Comparison of ENCODE assay signal across 8 mouse cellular contexts in genomic region chr19:26465228-26465627, GRCm38 (mm10).
A peak's percentile ranks its signal among the peaks of the same experiment; 100 is the strongest.
DNase-seq lines count a peak whose midpoint lies in the region; ATAC-seq and TF ChIP-seq lines count a peak whose summit lies in the region.

No protein-coding gene starts in this region.

- H3K4me1 ChIP-seq in liver, adult 2 months (ENCODE audit: control insufficient read depth, insufficient read depth, low read length), result no peaks in the 10 kb centered on the region
- H3K4me1 ChIP-seq in liver, embryonic 11.5 days (replicated peaks; ENCODE audit: control insufficient read depth, insufficient read depth, low read length), result no peaks in the 10 kb centered on the region

- no peaks in the 10 kb centered on the region for H3K79me2 ChIP-seq in liver, adult 2 months (ENCODE audit: control insufficient read depth, insufficient read depth, low read length)

- H3K36me3 ChIP-seq in liver, adult 2 months (ENCODE audit: control insufficient read depth, insufficient read depth, low read length), result no peaks in the 10 kb centered on the region
- H3K36me3 ChIP-seq in liver, embryonic 11.5 days (ENCODE audit: control insufficient read depth, insufficient read depth, low read length), result no peaks in the 10 kb centered on the region

- H3K4me2 ChIP-seq in liver, embryonic 11.5 days, result no peak overlapping the region

- no peaks in the 10 kb centered on the region for H3K9me3 ChIP-seq in liver, embryonic 11.5 days (ENCODE audit: control insufficient read depth, low read length)

- WGBS in liver, adult 2 months, result 44% methylated on average over 2 of the region's 2 CpGs
- WGBS in liver, embryonic 11.5 days, result 51% methylated on average over 2 of the region's 2 CpGs

- DNase-seq in cerebellum, postnatal 10 days, result peak; percentile 78 to 85
- no peak for DNase-seq in cerebellum, adult 9-10 months
- DNase-seq in liver, adult 2 months (ENCODE audit: extremely low read depth, low read depth, low spot score), result peak; percentile 20
- DNase-seq in liver, embryonic 11.5 days (ENCODE audit: low spot score), result no peak
- peak; percentile 37 for DNase-seq in ZHBTc4 (ENCODE audit: low read depth, low spot score)
- DNase-seq in induced T-regulatory cell, adult 2 months (ENCODE audit: low read depth), result peak; percentile 14
- no peak for DNase-seq in frontal cortex, postnatal 36 days (ENCODE audit: low spot score in 2 of 2)
- DNase-seq in T-cell, adult 2 months (ENCODE audit: low spot score), result no peak

- no peak overlapping the region for H3K9ac ChIP-seq in liver, adult 2 months (ENCODE audit: low read depth, low read length)
- H3K9ac ChIP-seq in liver, embryonic 11.5 days (ENCODE audit: low read depth, low read length), result no peak overlapping the region

- peak; percentile 31; the same call in 1 of the 2 replicates for TF ChIP-seq CTCF in liver, adult 2 months (IDR thresholded peaks at IDR 0.05; ENCODE audit: low read depth, low read length)

- no peak overlapping the region for H3K27ac ChIP-seq in liver, adult 2 months (replicated peaks; ENCODE audit: insufficient read depth, low read depth, low read length)
- no peak overlapping the region for H3K27ac ChIP-seq in liver, embryonic 11.5 days (ENCODE audit: low read depth, low read length)

- H3K4me3 ChIP-seq in liver, adult 2 months (ENCODE audit: insufficient read depth, low read depth, low read length), result no peak overlapping the region
- H3K4me3 ChIP-seq in liver, embryonic 11.5 days (ENCODE audit: low read depth, low read length), result no peak overlapping the region

- TF ChIP-seq POLR2A in liver, adult 2 months (IDR thresholded peaks at IDR 0.05; ENCODE audit: extremely low read depth, insufficient read depth, low read length), result no peak

- no peaks in the 10 kb centered on the region; the same call in 1 of the 2 replicates for H3K27me3 ChIP-seq in liver, adult 2 months (ENCODE audit: control insufficient read depth, insufficient read depth, low read length)
- no peaks in the 10 kb centered on the region for H3K27me3 ChIP-seq in liver, embryonic 11.5 days (replicated peaks; ENCODE audit: control insufficient read depth, insufficient read depth, low read length)

- ATAC-seq in liver, embryonic 11.5 days (replicated peaks; ENCODE audit: low FRiP score), result no peak

Comparison
In these comparisons a context has a peak if more than half of its experiments do, and no peak if none do; other contexts are left out.
1. DNase-seq: peak in cerebellum, postnatal 10 days (2 of 2), liver, adult 2 months (single experiment), ZHBTc4 (single experiment) and induced T-regulatory cell, adult 2 months (single experiment); none in cerebellum, adult 9-10 months (single experiment), liver, embryonic 11.5 days (single experiment), frontal cortex, postnatal 36 days (0 of 2) and T-cell, adult 2 months (single experiment).